In the genomic region with DNA sequence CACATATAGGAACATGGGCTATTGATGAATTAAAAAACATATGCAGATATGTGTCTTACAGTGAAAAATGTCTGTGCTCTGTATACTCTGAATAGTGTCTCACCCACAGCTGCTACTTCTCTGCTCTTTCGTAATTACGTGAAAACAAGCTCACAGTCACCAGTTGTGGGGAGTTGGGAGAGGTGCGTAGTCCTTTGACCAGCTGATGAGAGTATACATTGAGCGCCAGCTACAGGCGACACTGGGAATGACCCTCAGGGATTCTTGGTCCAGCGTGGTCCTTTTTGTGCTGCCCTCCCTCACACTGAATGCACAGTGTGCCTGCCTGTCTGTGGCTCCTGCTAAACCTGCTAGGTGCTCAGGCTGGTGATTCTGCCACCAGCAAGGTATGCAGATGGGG, we compare ENCODE assay signal across 9 mouse cellular contexts.
DNase-seq lines count a peak whose midpoint lies in the region; ATAC-seq and TF ChIP-seq lines count a peak whose summit lies in the region.
"Had no signal": no experiment of that assay in that cellular context is flagged by ENCODE, and none has a peak within 500 bp of the region (broad histone marks: within the 10 kb centered on the region; RNA-seq: fewer than 3 reads in every experiment).

No protein-coding gene starts in this region.

- TF ChIP-seq CTCF in brain, embryonic 14.5 days (IDR thresholded peaks at IDR 0.05; ENCODE audit: borderline replicate concordance, extremely low read depth, insufficient read depth, insufficient read length) = peak; percentile 77
- peak; percentile 51; the same call in 1 of the 2 replicates for TF ChIP-seq CTCF in small intestine, adult 2 months (IDR thresholded peaks at IDR 0.05; ENCODE audit: extremely low read depth, insufficient read length, insufficient replicate concordance, low read depth, low read length)

- DNase-seq in cerebellum, adult 11 months = peak; percentile 38
- DNase-seq in neural tube, embryonic 11.5 days (ENCODE audit: low spot score) = peak; percentile 36
- DNase-seq in brain, embryonic 14.5 days (ENCODE audit: low read depth) = peak; percentile 53
- DNase-seq in forelimb bud, embryonic 11.5 days (ENCODE audit: low read depth, low spot score) = peak; percentile 37
- DNase-seq in limb, embryonic 11.5 days (ENCODE audit: low spot score) = peak; percentile 72

- no peak for ATAC-seq in cerebellum, adult (ENCODE audit: insufficient number of reproducible peaks, low FRiP score, low TSS enrichment)
- no peak for ATAC-seq in neural tube, embryonic 11.5 days (ENCODE audit: insufficient read depth, low FRiP score, low TSS enrichment)
- no peak for ATAC-seq in neural tube, embryonic 15.5 days (ENCODE audit: low FRiP score)
- no peak for ATAC-seq in limb, embryonic 11.5 days (ENCODE audit: insufficient number of reproducible peaks, low FRiP score, low TSS enrichment, low read depth)

- no peaks in the 10 kb centered on the region for H3K27me3 ChIP-seq in neural tube, embryonic 11.5 days (ENCODE audit: control insufficient read depth, insufficient read depth, low read length)
- no peaks in the 10 kb centered on the region for H3K27me3 ChIP-seq in neural tube, embryonic 15.5 days (replicated peaks)
- no peaks in the 10 kb centered on the region for H3K27me3 ChIP-seq in limb, embryonic 11.5 days (ENCODE audit: control insufficient read depth, insufficient read depth, low read length)
- no peaks in the 10 kb centered on the region for H3K27me3 ChIP-seq in small intestine, adult 2 months (ENCODE audit: control insufficient read depth, insufficient read depth, low read length)

- WGBS in neural tube, embryonic 11.5 days = 19% methylated on average over 6 of the region's 6 CpGs
- 23% methylated on average over 6 of the region's 6 CpGs for WGBS in neural tube, embryonic 15.5 days
- WGBS in limb, embryonic 11.5 days = 14% methylated on average over 6 of the region's 6 CpGs
- WGBS in small intestine, adult 2 months = 14% methylated on average over 6 of the region's 6 CpGs

- no peak overlapping the region for H3K4me2 ChIP-seq in neural tube, embryonic 11.5 days (ENCODE audit: low read depth)
- H3K4me2 ChIP-seq in neural tube, embryonic 15.5 days = no peak overlapping the region
- no peak overlapping the region for H3K4me2 ChIP-seq in limb, embryonic 11.5 days (ENCODE audit: low read depth, severe bottlenecking)

- H3K4me1 ChIP-seq in neural tube, embryonic 11.5 days (ENCODE audit: control insufficient read depth, insufficient read depth, low read length) = no peaks in the 10 kb centered on the region
- H3K4me1 ChIP-seq in neural tube, embryonic 15.5 days = no peaks in the 10 kb centered on the region; the same call in 1 of the 2 replicates
- H3K4me1 ChIP-seq in limb, embryonic 11.5 days (ENCODE audit: control insufficient read depth, insufficient read depth, low read length) = no peaks in the 10 kb centered on the region
- H3K4me1 ChIP-seq in small intestine, adult 2 months (ENCODE audit: control insufficient read depth, insufficient read depth, insufficient read length, low read length) = no peaks in the 10 kb centered on the region

- TF ChIP-seq POLR2A in brain, embryonic 14.5 days (IDR thresholded peaks at IDR 0.05; ENCODE audit: borderline replicate concordance, extremely low read depth, insufficient read depth, insufficient read length, poor library complexity, severe bottlenecking) = no peak
- TF ChIP-seq POLR2A in small intestine, adult 2 months (IDR thresholded peaks at IDR 0.05; ENCODE audit: low read depth, low read length) = no peak

- no peaks in the 10 kb centered on the region for H3K36me3 ChIP-seq in neural tube, embryonic 11.5 days (ENCODE audit: control insufficient read depth, insufficient read depth, low read length)
- no peaks in the 10 kb centered on the region for H3K36me3 ChIP-seq in neural tube, embryonic 15.5 days
- H3K36me3 ChIP-seq in limb, embryonic 11.5 days (ENCODE audit: control insufficient read depth, insufficient read depth, low read length) = no peaks in the 10 kb centered on the region; the same call in 1 of the 2 replicates
- no peaks in the 10 kb centered on the region for H3K36me3 ChIP-seq in small intestine, adult 2 months (ENCODE audit: control insufficient read depth, insufficient read depth, low read length)

- H3K4me3 ChIP-seq in neural tube, embryonic 11.5 days (ENCODE audit: low read depth, low read length) = no peak overlapping the region
- H3K4me3 ChIP-seq in neural tube, embryonic 15.5 days (replicated peaks) = no peak overlapping the region
- no peak overlapping the region for H3K4me3 ChIP-seq in limb, embryonic 11.5 days (ENCODE audit: low read depth, low read length)
- no peak overlapping the region for H3K4me3 ChIP-seq in small intestine, adult 2 months (ENCODE audit: low read depth, low read length)

- no peak overlapping the region for H3K27ac ChIP-seq in neural tube, embryonic 11.5 days (ENCODE audit: low read depth, low read length)
- H3K27ac ChIP-seq in neural tube, embryonic 15.5 days (replicated peaks) = no peak overlapping the region
- no peak overlapping the region for H3K27ac ChIP-seq in limb, embryonic 11.5 days (replicated peaks; ENCODE audit: low read depth, low read length)
- no peak overlapping the region for H3K27ac ChIP-seq in small intestine, adult 2 months (ENCODE audit: insufficient read depth, low read depth, low read length)
- H3K27ac ChIP-seq: macrophage had no signal

- no peak overlapping the region for H3K9ac ChIP-seq in neural tube, embryonic 11.5 days (ENCODE audit: low read length)
- H3K9ac ChIP-seq in neural tube, embryonic 15.5 days (replicated peaks) = no peak overlapping the region
- no peak overlapping the region for H3K9ac ChIP-seq in limb, embryonic 11.5 days (ENCODE audit: low read length)

- H3K9me3 ChIP-seq in neural tube, embryonic 11.5 days (ENCODE audit: control insufficient read depth, low read length) = no peaks in the 10 kb centered on the region
- H3K9me3 ChIP-seq in neural tube, embryonic 15.5 days (replicated peaks) = no peaks in the 10 kb centered on the region
- no peaks in the 10 kb centered on the region for H3K9me3 ChIP-seq in limb, embryonic 11.5 days (ENCODE audit: control insufficient read depth, low read length)
